Mouse (Mus musculus) G1E (cell line): ENCODE measurements around the gene Mgmt.

Source experiments
- CTCF ChIP-seq: IDR thresholded peaks from 2 replicates; pipeline ENCODE4 v1.5.1; 2012; ENCODE audit warnings: low read depth, low read length, inconsistent platforms, mixed read lengths
- GATA1 ChIP-seq: IDR thresholded peaks from 2 replicates; pipeline ENCODE4 v1.6.1; 2012; ENCODE audit warnings: borderline replicate concordance, low read length, inconsistent platforms, mixed read lengths
- POLR2AphosphoS5 ChIP-seq: IDR thresholded peaks from 2 replicates; pipeline ENCODE4 v1.6.1; 2012; ENCODE audit warnings: low read depth, low read length, inconsistent platforms; ENCODE audit not compliant: insufficient replicate concordance
- TAL1 ChIP-seq: conservative IDR thresholded peaks from 2 replicates; pipeline ENCODE4 v1.6.1; 2012; ENCODE audit warnings: low read depth, low read length, inconsistent platforms, mixed read lengths

- no peak for TF ChIP-seq GATA1
- TF ChIP-seq CTCF = no peak
- TF ChIP-seq TAL1 = no peak
- TF ChIP-seq POLR2AphosphoS5 = no peak
Measured at GRCm38 (mm10) chr7:136946131-136946530, 51.7 kb downstream of the Mgmt start.
